Mouse (Mus musculus) MEL (cell line): ENCODE measurements around the gene Sult2b1. TPM values are rescaled to one million over a fixed set of nuclear protein-coding genes. Genes with fewer than 3 reads are reported as not detected.

Source experiments
- DNase-seq: peaks from one replicate; pipeline ENCODE4 v3.0.0; 2011; ENCODE audit warnings: low read depth, low spot score
- H3K27ac ChIP-seq: 2 replicates; pipeline ENCODE4 v1.5.1; 2012; ENCODE audit warnings: low read depth, mild to moderate bottlenecking, control low read depth, low read length, moderate library complexity; ENCODE audit not compliant: control insufficient read depth
- H3K27me3 ChIP-seq, 2 experiments: fragments of 150-350 bp in 1 of 2; sonication (generic) in 1 of 2; 2 replicates each; pipeline ENCODE4 v1.6.1; 2012; ENCODE audit warnings: low read length in 2 of 2, mild to moderate bottlenecking in 2 of 2, improper control_type of control experiment in 1 of 2, moderate library complexity in 1 of 2; ENCODE audit not compliant: insufficient read depth in 2 of 2, control insufficient read depth in 1 of 2
- H3K36me3 ChIP-seq, 2 experiments: 2 replicates each; pipeline ENCODE4 v1.6.1; 2012 to 2014; ENCODE audit warnings: low read length in 2 of 2, improper control_type of control experiment in 1 of 2, inconsistent platforms in 1 of 2, mild to moderate bottlenecking in 1 of 2; ENCODE audit not compliant: insufficient read depth in 2 of 2, control insufficient read depth in 1 of 2
- H3K4me1 ChIP-seq, 2 experiments: fragments of 150-350 bp in 1 of 2; sonication (generic) in 1 of 2; 2 replicates each; pipeline ENCODE4 v1.6.1; 2012; ENCODE audit warnings: low read length in 2 of 2, improper control_type of control experiment in 1 of 2, mild to moderate bottlenecking in 1 of 2; ENCODE audit not compliant: insufficient read depth in 2 of 2, control insufficient read depth in 1 of 2
- H3K4me3 ChIP-seq, 2 experiments: fragments of 150-350 bp in 1 of 2; sonication (generic) in 1 of 2; 2 replicates each; pipeline ENCODE4 v1.5.1; 2012; ENCODE audit warnings: low read depth in 2 of 2, low read length in 2 of 2, mild to moderate bottlenecking in 2 of 2, moderate library complexity in 2 of 2, control low read depth in 1 of 2, improper control_type of control experiment in 1 of 2; ENCODE audit not compliant: control insufficient read depth in 1 of 2, insufficient read depth in 1 of 2
- H3K79me2 ChIP-seq: 2 replicates; pipeline ENCODE4 v1.6.1; 2012; ENCODE audit warnings: mild to moderate bottlenecking, low read length, moderate library complexity; ENCODE audit not compliant: control insufficient read depth, poor library complexity, insufficient read depth
- H3K9ac ChIP-seq: 2 replicates; pipeline ENCODE4 v1.6.1; 2012; ENCODE audit warnings: low read depth, mild to moderate bottlenecking, control low read depth, low read length, moderate library complexity; ENCODE audit not compliant: control insufficient read depth, poor library complexity, severe bottlenecking
- H3K9me3 ChIP-seq: fragments of 150-350 bp; sonication (generic); replicated peaks from 2 replicates; pipeline ENCODE4 v1.6.1; 2012; ENCODE audit warnings: mild to moderate bottlenecking, low read length, improper control_type of control experiment, moderate library complexity; ENCODE audit not compliant: insufficient read depth
- CHD1 ChIP-seq: IDR thresholded peaks from 2 replicates; pipeline ENCODE4 v1.6.1; 2012; ENCODE audit warnings: low read depth, mild to moderate bottlenecking, inconsistent platforms, low read length, improper control_type of control experiment
- ELF1 ChIP-seq: IDR thresholded peaks from 2 replicates; pipeline ENCODE4 v1.6.1; 2014; ENCODE audit warnings: low read depth, mild to moderate bottlenecking, inconsistent platforms, low read length, improper control_type of control experiment, moderate library complexity
- ETS1 ChIP-seq: IDR thresholded peaks from 2 replicates; pipeline ENCODE4 v1.6.1; 2012; ENCODE audit warnings: low read depth, mild to moderate bottlenecking, inconsistent platforms, low read length, improper control_type of control experiment, moderate library complexity
- GABPA ChIP-seq: IDR thresholded peaks from 2 replicates; pipeline ENCODE4 v1.6.1; 2012; ENCODE audit warnings: low read depth, mild to moderate bottlenecking, inconsistent platforms, low read length, improper control_type of control experiment, moderate library complexity
- GATA1 ChIP-seq: IDR thresholded peaks from 2 replicates; pipeline ENCODE4 v1.6.1; 2011; ENCODE audit warnings: low read depth, low read length, improper control_type of control experiment
- HCFC1 ChIP-seq: IDR thresholded peaks from 2 replicates; pipeline ENCODE4 v1.6.1; 2012; ENCODE audit warnings: low read depth, mild to moderate bottlenecking, inconsistent platforms, low read length, improper control_type of control experiment, moderate library complexity
- KAT2A ChIP-seq: conservative IDR thresholded peaks from 2 replicates; pipeline ENCODE4 v1.6.1; 2012; ENCODE audit warnings: low read depth, low read length, improper control_type of control experiment, inconsistent platforms
- MAFK ChIP-seq: IDR thresholded peaks from 2 replicates; pipeline ENCODE4 v1.6.1; 2011; ENCODE audit warnings: low read depth, mild to moderate bottlenecking, low read length, improper control_type of control experiment, borderline replicate concordance
- MAZ ChIP-seq: IDR thresholded peaks from 2 replicates; pipeline ENCODE4 v1.6.1; 2012; ENCODE audit warnings: low read depth, mild to moderate bottlenecking, inconsistent platforms, low read length, improper control_type of control experiment
- MEF2A ChIP-seq: IDR thresholded peaks from 2 replicates; pipeline ENCODE4 v1.6.1; 2014; ENCODE audit warnings: low read depth, mild to moderate bottlenecking, inconsistent platforms, low read length, improper control_type of control experiment; ENCODE audit not compliant: poor library complexity, insufficient replicate concordance, severe bottlenecking; ENCODE audit errors: extremely low read depth
- MYB ChIP-seq: IDR thresholded peaks from 2 replicates; pipeline ENCODE4 v1.6.1; 2011; ENCODE audit warnings: mild to moderate bottlenecking, low read depth, low read length, improper control_type of control experiment
- NELFE ChIP-seq: IDR thresholded peaks from 2 replicates; pipeline ENCODE4 v1.6.1; 2011; ENCODE audit warnings: low read depth, low read length, improper control_type of control experiment
- NRF1 ChIP-seq: IDR thresholded peaks from 2 replicates; pipeline ENCODE4 v1.6.1; 2014; ENCODE audit warnings: low read depth, mild to moderate bottlenecking, inconsistent platforms, low read length, improper control_type of control experiment, moderate library complexity; ENCODE audit not compliant: poor library complexity, insufficient read depth, severe bottlenecking
- POLR2A ChIP-seq, 2 experiments: IDR thresholded peaks; 2 replicates each; pipeline ENCODE4 v1.6.1; 2011 to 2012; ENCODE audit warnings: low read length in 2 of 2, mild to moderate bottlenecking in 2 of 2, control low read depth in 1 of 2, improper control_type of control experiment in 1 of 2, low read depth in 1 of 2, moderate library complexity in 1 of 2; ENCODE audit not compliant: control insufficient read depth in 1 of 2, insufficient read depth in 1 of 2, poor library complexity in 1 of 2
- SIN3A ChIP-seq: IDR thresholded peaks from 2 replicates; pipeline ENCODE4 v1.6.1; 2012; ENCODE audit warnings: low read length, improper control_type of control experiment, inconsistent platforms
- SMC3 ChIP-seq: IDR thresholded peaks from 2 replicates; pipeline ENCODE4 v1.6.1; 2011; ENCODE audit warnings: low read depth, low read length, improper control_type of control experiment
- USF1 ChIP-seq: IDR thresholded peaks from 2 replicates; pipeline ENCODE4 v1.6.1; 2014; ENCODE audit warnings: low read depth, mild to moderate bottlenecking, inconsistent platforms, low read length, improper control_type of control experiment, moderate library complexity
- ZNF384 ChIP-seq: IDR thresholded peaks from 2 replicates; pipeline ENCODE4 v1.6.1; 2012; ENCODE audit warnings: low read depth, mild to moderate bottlenecking, inconsistent platforms, low read length, improper control_type of control experiment
- polyA plus RNA-seq, 2 experiments: library from polyadenylated mRNA; stranded (reverse) in 1 of 2; unstranded in 1 of 2; fragments of >175 nt in 1 of 2; fragments of >200 nt in 1 of 2; gene quantifications; 2 replicates each; pipeline versions ENCODE4 v1.2.1 to v1.2.4; 2012; ENCODE audit warnings: low replicate concordance in 2 of 2, low read depth in 1 of 2; ENCODE audit not compliant: insufficient read length in 2 of 2, insufficient read depth in 1 of 2, missing spikeins in 1 of 2
- total RNA-seq: library from RNA; depleted of rRNA; stranded (reverse); fragments of 300-350 nt; gene quantifications from 2 replicates; pipeline ENCODE4 v1.2.3, GENCODE M21; 2012

The Sult2b1 gene
- total and polyA plus RNA-seq, 3 experiments: 0.08 to 0.47 TPM; not detected in 1

DNA sequence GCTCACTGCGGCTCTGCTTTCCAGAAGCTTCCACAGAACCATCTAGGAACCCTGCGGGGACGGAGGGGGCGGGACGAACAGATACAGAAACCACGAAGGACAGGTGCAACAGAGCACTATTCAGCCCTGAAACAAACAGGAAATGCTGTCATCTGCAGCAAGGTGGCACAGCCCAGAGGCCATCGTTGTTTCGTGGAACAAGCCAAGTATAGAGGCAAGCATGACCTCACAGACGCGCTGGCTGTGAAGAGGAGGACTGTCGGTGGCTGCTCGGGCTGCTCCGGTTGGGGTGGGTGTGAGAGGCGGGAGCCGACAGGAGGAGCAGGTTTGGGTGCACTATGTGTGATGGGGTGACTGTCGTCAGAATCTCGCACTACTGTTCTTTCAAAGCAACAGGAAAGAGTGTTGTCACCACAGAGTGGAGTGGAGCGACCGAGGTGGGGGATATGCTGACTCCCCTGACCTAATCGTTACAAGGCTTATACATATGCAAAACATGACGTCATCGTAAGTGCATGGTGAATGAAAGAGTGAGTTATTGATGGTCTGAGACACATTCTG lies 5.3 kb downstream of the Sult2b1 start:
- no peak for DNase-seq
- Histone ChIP-seq H3K4me3 (no peak overlapping the region), H3K36me3 (no peaks in the 10 kb centered on the region), H3K79me2 (no peaks in the 10 kb centered on the region), H3K27me3 (peaks cover 2% of the 10 kb centered on the region in 2 experiments; a peak in 2 of 4 replicates), H3K9ac (no peak overlapping the region), H3K4me1 (no peaks in the 10 kb centered on the region), H3K27ac (no peak overlapping the region), H3K9me3 (no peaks in the 10 kb centered on the region)
- TF ChIP-seq USF1: no peak
- TF ChIP-seq NELFE: no peak
- TF ChIP-seq ELF1: no peak
- TF ChIP-seq MYB: no peak
- no peak for TF ChIP-seq MAFK
- TF ChIP-seq HCFC1: no peak
- TF ChIP-seq CHD1: no peak
- TF ChIP-seq MAZ: no peak
- no peak for TF ChIP-seq POLR2A (IDR thresholded peaks at IDR 0.05; ENCODE audit: control insufficient read depth in 1 of 2, insufficient read depth in 1 of 2, low read depth in 1 of 2, low read length in 2 of 2, poor library complexity in 1 of 2)
- TF ChIP-seq MEF2A: no peak
- no peak for TF ChIP-seq KAT2A
- TF ChIP-seq ETS1: no peak

DNA sequence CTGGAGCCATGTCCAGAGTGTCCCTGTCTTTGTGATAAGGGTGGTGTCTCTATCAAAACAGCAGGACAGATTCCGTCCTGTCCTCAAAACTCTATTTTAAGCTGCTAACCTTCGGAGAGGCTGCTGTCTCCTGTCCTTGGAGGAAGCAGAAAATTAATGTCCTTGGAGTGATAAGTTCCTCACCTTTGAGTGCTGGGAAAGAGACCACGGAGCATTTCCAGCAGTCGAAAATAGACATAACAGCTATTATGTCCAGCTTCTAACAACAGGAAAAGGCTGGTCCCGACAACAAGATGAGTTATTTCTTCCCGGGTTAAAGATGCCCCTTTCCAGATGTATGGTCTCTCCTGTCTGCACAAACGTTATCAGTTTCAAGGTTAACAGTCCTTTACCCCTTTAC lies 9.2 kb downstream of the Sult2b1 start:
- H3K4me3 ChIP-seq: no peak overlapping the region
- H3K27ac ChIP-seq: no peak overlapping the region
- peaks cover 14 to 16% of the 10 kb centered on the region in 2 experiments for H3K27me3 ChIP-seq
- no peak overlapping the region for H3K9ac ChIP-seq
- H3K9me3 ChIP-seq: no peaks in the 10 kb centered on the region
- no peaks in the 10 kb centered on the region for H3K79me2 ChIP-seq
- DNase-seq: no peak
- no peaks in the 10 kb centered on the region for H3K36me3 ChIP-seq
- no peaks in the 10 kb centered on the region for H3K4me1 ChIP-seq
- TF ChIP-seq GABPA (no peak), SIN3A (no peak), NELFE (no peak), SMC3 (no peak), MAZ (no peak), ZNF384 (no peak), KAT2A (no peak), GATA1 (no peak), NRF1 (no peak)
